Mouse (Mus musculus) liver, adult 2 months (tissue): ENCODE results near the gene Col8a1.

ENCODE experiments used
- CTCF ChIP-seq: fragments of 200-500 bp; IDR thresholded peaks from 2 replicates; pipeline ENCODE4 v1.5.1; 2011; ENCODE audit warnings: low read depth, low read length, control low read depth
- POLR2A ChIP-seq: fragments of 200-500 bp; IDR thresholded peaks from 2 replicates; pipeline ENCODE4 v1.6.1; 2011; ENCODE audit warnings: low read length, control low read depth; ENCODE audit not compliant: insufficient read depth; ENCODE audit errors: extremely low read depth

DNA sequence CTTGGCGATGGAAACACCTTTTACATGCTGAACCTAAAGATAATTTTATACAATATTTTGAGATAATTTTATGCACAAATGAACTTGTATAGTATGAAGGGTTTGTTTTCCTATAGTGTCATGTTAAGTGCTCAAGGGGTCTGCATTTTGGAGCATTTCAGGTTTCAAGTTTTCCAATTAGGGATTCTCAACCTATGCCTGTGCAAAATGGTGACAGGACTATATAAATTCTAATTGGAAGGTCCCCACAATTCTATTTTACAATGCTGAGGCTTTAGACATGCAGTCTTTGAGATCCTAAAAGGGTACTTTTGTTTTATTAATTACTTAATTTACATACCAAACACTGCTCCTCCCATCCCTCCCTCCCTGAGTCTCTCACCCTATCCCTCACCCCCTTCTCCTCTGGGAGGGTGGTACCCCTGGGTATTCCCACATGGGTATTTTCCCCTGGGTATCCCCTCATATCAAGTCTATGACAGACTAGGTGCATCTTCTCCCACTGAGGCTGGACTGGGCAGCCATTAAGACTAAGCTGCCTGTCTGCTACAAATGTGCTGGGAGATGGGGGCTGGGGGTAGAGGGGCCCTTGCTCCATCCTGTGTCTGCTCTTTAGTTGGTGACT, 178.7 kb downstream of the Col8a1 start:
- no peak for TF ChIP-seq CTCF
- no peak for TF ChIP-seq POLR2A
